Mouse (Mus musculus): ENCODE results near the gene Msmo1. TPM values are rescaled to one million over a fixed set of nuclear protein-coding genes. Genes with fewer than 3 reads are reported as not detected.

Gene Msmo1
- polyA plus RNA-seq, 1 experiment, result 65.0 TPM

- Histone ChIP-seq H3K79me2 (ENCODE audit: control insufficient read depth, insufficient read depth) (peaks cover 41% of the 10 kb centered on the region), H3K4me2 (ENCODE audit: low read depth) (no peak overlapping the region), H3K27me3 (ENCODE audit: control insufficient read depth, insufficient read depth, insufficient read length) (no peaks in the 10 kb centered on the region), H3K36me3 (ENCODE audit: control insufficient read depth, insufficient read depth) (peaks cover 82% of the 10 kb centered on the region), H3K4me3 (no peak overlapping the region), H3ac (ENCODE audit: control insufficient read depth, insufficient read length) (no peak overlapping the region)
- TF ChIP-seq MYOG (IDR thresholded peaks at IDR 0.05; ENCODE audit: control insufficient read depth in 1 of 3, insufficient read depth in 1 of 3, insufficient read length in 2 of 3, low read depth in 2 of 3) (no peak), E2F4 (IDR thresholded peaks at IDR 0.05; ENCODE audit: insufficient read depth) (no peak), TCF12 (IDR thresholded peaks at IDR 0.05; ENCODE audit: insufficient read depth, poor library complexity, severe bottlenecking) (no peak), POLR2AphosphoS2 (IDR thresholded peaks at IDR 0.05; ENCODE audit: insufficient read length, low read depth) (no peak), MAX (IDR thresholded peaks at IDR 0.05; ENCODE audit: low read depth) (no peak), USF1 (IDR thresholded peaks at IDR 0.05; ENCODE audit: low read depth) (no peak)
These were observed 10.4 kb downstream of the Msmo1 start for GRCm38 (mm10) chr8:64723206-64723605.

DNA sequence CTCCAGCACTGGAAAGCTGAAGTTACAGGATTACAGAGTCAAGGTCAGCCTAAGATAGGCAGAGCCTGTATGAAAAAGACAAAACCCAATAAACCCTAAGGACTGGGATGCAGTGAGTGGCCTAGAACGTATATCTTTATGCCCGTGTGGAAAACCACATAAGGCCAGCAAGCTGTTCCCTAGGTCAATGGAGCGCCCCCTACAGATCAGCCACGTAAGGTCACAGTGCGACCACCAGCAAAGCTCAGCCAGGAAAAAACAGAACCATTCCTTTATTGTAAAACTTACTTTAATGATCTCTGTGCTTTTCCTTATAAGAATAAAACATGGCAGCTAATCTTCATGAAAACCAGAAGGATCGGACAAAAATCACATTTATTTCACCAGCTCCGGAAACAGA lies 15.7 kb downstream of the Msmo1 start:
- H3K79me2 ChIP-seq (ENCODE audit: control insufficient read depth, insufficient read depth), result no peaks in the 10 kb centered on the region
- no peak overlapping the region for H3ac ChIP-seq (ENCODE audit: control insufficient read depth, insufficient read length)
- no peak overlapping the region for H3K4me2 ChIP-seq (ENCODE audit: low read depth)
- no peaks in the 10 kb centered on the region for H3K27me3 ChIP-seq (ENCODE audit: control insufficient read depth, insufficient read depth, insufficient read length)
- TF ChIP-seq TCF12 (IDR thresholded peaks at IDR 0.05; ENCODE audit: insufficient read depth, poor library complexity, severe bottlenecking), result no peak
- no peak for TF ChIP-seq MAX (IDR thresholded peaks at IDR 0.05; ENCODE audit: low read depth)
- no peak for TF ChIP-seq E2F4 (IDR thresholded peaks at IDR 0.05; ENCODE audit: insufficient read depth)
- TF ChIP-seq MYOG (IDR thresholded peaks at IDR 0.05; ENCODE audit: control insufficient read depth in 1 of 3, insufficient read depth in 1 of 3, insufficient read length in 2 of 3, low read depth in 2 of 3), result no peak
- no peak for TF ChIP-seq MYOD1 (IDR thresholded peaks at IDR 0.05; ENCODE audit: control insufficient read depth in 1 of 3, insufficient read length in 2 of 3, low read depth in 2 of 3)
- no peak for TF ChIP-seq SRF (IDR thresholded peaks at IDR 0.05; ENCODE audit: control insufficient read depth, insufficient read length, low read depth)
- no peak for TF ChIP-seq TCF3 (IDR thresholded peaks at IDR 0.05; ENCODE audit: insufficient read length, low read depth)
- TF ChIP-seq POLR2AphosphoS2 (IDR thresholded peaks at IDR 0.05; ENCODE audit: insufficient read length, low read depth), result no peak
- TF ChIP-seq CEBPB (IDR thresholded peaks at IDR 0.05; ENCODE audit: insufficient read depth, poor library complexity, severe bottlenecking), result no peak
- TF ChIP-seq REST (IDR thresholded peaks at IDR 0.05; ENCODE audit: insufficient read depth, insufficient read length), result no peak
- no peak for TF ChIP-seq POLR2A (IDR thresholded peaks at IDR 0.05; ENCODE audit: insufficient read length, low read depth)
- no peak for TF ChIP-seq USF1 (IDR thresholded peaks at IDR 0.05; ENCODE audit: low read depth)
- H3K4me3 ChIP-seq, result no peak overlapping the region
- H3K36me3 ChIP-seq (ENCODE audit: control insufficient read depth, insufficient read depth), result peaks cover 63% of the 10 kb centered on the region

- Histone ChIP-seq H3K4me2 (ENCODE audit: low read depth) (no peak overlapping the region), H3ac (ENCODE audit: control insufficient read depth, insufficient read length) (no peak overlapping the region), H3K79me2 (ENCODE audit: control insufficient read depth, insufficient read depth) (no peaks in the 10 kb centered on the region), H3K4me3 (no peak overlapping the region), H3K27me3 (ENCODE audit: control insufficient read depth, insufficient read depth, insufficient read length) (no peaks in the 10 kb centered on the region), H3K36me3 (ENCODE audit: control insufficient read depth, insufficient read depth) (peaks cover 16% of the 10 kb centered on the region)
- TF ChIP-seq POLR2A (IDR thresholded peaks at IDR 0.05; ENCODE audit: insufficient read length, low read depth), result no peak
- no peak for TF ChIP-seq MAX (IDR thresholded peaks at IDR 0.05; ENCODE audit: low read depth)
- no peak for TF ChIP-seq E2F4 (IDR thresholded peaks at IDR 0.05; ENCODE audit: insufficient read depth)
- TF ChIP-seq MYOG (IDR thresholded peaks at IDR 0.05; ENCODE audit: control insufficient read depth in 1 of 3, insufficient read depth in 1 of 3, insufficient read length in 2 of 3, low read depth in 2 of 3), result no peak
- no peak for TF ChIP-seq CEBPB (IDR thresholded peaks at IDR 0.05; ENCODE audit: insufficient read depth, poor library complexity, severe bottlenecking)
- no peak for TF ChIP-seq MYOD1 (IDR thresholded peaks at IDR 0.05; ENCODE audit: control insufficient read depth in 1 of 3, insufficient read length in 2 of 3, low read depth in 2 of 3)
These were observed 21.1 kb downstream of the Msmo1 start for GRCm38 (mm10) chr8:64712499-64712898.

DNA sequence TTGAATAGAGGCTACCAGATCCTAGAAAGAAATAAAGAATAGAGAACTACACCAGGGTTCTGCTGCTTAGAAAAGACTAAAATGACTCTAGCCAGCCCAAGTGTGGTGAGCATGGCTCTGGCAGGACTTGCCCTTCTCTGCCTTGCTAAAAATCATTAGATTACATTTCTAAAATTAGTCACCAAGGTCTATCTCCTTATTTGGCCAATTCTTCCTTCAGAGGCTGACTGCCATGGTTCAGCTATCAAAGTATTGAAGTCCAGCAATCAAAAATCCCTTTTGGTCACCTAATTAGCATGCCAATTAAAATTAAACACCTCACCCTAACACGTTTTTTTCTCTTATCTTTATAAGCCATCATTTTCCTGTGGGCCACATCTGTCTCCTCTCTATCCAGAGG lies 22.0 kb downstream of the Msmo1 start:
- Histone ChIP-seq H3K4me2 (ENCODE audit: low read depth) (no peak overlapping the region), H3K4me3 (no peak overlapping the region), H3K79me2 (ENCODE audit: control insufficient read depth, insufficient read depth) (no peaks in the 10 kb centered on the region), H3ac (ENCODE audit: control insufficient read depth, insufficient read length) (no peak overlapping the region), H3K36me3 (ENCODE audit: control insufficient read depth, insufficient read depth) (peaks cover 7% of the 10 kb centered on the region), H3K27me3 (ENCODE audit: control insufficient read depth, insufficient read depth, insufficient read length) (no peaks in the 10 kb centered on the region)
- no peak for TF ChIP-seq POLR2AphosphoS2 (IDR thresholded peaks at IDR 0.05; ENCODE audit: insufficient read length, low read depth)
- no peak for TF ChIP-seq TCF3 (IDR thresholded peaks at IDR 0.05; ENCODE audit: insufficient read length, low read depth)
- no peak for TF ChIP-seq E2F4 (IDR thresholded peaks at IDR 0.05; ENCODE audit: insufficient read depth)
- TF ChIP-seq TCF12 (IDR thresholded peaks at IDR 0.05; ENCODE audit: insufficient read depth, poor library complexity, severe bottlenecking), result no peak
- no peak for TF ChIP-seq CEBPB (IDR thresholded peaks at IDR 0.05; ENCODE audit: insufficient read depth, poor library complexity, severe bottlenecking)
- peak; percentile 54 for TF ChIP-seq SRF (IDR thresholded peaks at IDR 0.05; ENCODE audit: control insufficient read depth, insufficient read length, low read depth)

DNA sequence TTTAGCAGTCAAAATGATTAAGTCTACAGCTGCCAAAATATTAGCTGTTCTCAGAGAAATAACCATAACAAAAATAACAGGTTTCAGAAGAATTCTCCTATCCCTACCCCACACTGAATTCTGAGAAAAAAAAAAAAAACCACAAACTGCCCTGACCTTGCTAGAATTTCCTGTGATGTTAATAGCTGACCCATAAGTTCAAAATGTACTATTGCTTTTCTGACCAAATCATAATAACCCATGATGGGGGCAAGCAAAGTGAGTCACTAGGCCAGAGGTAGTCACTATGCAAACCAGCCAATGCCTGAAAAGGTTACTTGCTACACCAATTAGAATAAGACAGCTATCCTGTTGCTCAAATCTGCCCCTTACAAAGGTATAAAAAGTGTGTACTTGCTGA lies 26.1 kb downstream of the Msmo1 start:
- H3K4me3 ChIP-seq, result no peak overlapping the region
- TF ChIP-seq POLR2AphosphoS2 (IDR thresholded peaks at IDR 0.05; ENCODE audit: insufficient read length, low read depth) (no peak), CEBPB (IDR thresholded peaks at IDR 0.05; ENCODE audit: insufficient read depth, poor library complexity, severe bottlenecking) (no peak), POLR2A (IDR thresholded peaks at IDR 0.05; ENCODE audit: insufficient read length, low read depth) (no peak), MYOG (IDR thresholded peaks at IDR 0.05; ENCODE audit: control insufficient read depth in 1 of 3, insufficient read depth in 1 of 3, insufficient read length in 2 of 3, low read depth in 2 of 3) (no peak), E2F4 (IDR thresholded peaks at IDR 0.05; ENCODE audit: insufficient read depth) (no peak), MYOD1 (IDR thresholded peaks at IDR 0.05; ENCODE audit: control insufficient read depth in 1 of 3, insufficient read length in 2 of 3, low read depth in 2 of 3) (no peak), USF1 (IDR thresholded peaks at IDR 0.05; ENCODE audit: low read depth) (no peak), TCF12 (IDR thresholded peaks at IDR 0.05; ENCODE audit: insufficient read depth, poor library complexity, severe bottlenecking) (no peak), REST (IDR thresholded peaks at IDR 0.05; ENCODE audit: insufficient read depth, insufficient read length) (no peak), TCF3 (IDR thresholded peaks at IDR 0.05; ENCODE audit: insufficient read length, low read depth) (no peak), MAX (IDR thresholded peaks at IDR 0.05; ENCODE audit: low read depth) (no peak), SRF (IDR thresholded peaks at IDR 0.05; ENCODE audit: control insufficient read depth, insufficient read length, low read depth) (no peak)
- no peak overlapping the region for H3ac ChIP-seq (ENCODE audit: control insufficient read depth, insufficient read length)
- H3K4me2 ChIP-seq (ENCODE audit: low read depth), result no peak overlapping the region
- H3K27me3 ChIP-seq (ENCODE audit: control insufficient read depth, insufficient read depth, insufficient read length), result no peaks in the 10 kb centered on the region
- no peaks in the 10 kb centered on the region for H3K36me3 ChIP-seq (ENCODE audit: control insufficient read depth, insufficient read depth)
- no peaks in the 10 kb centered on the region for H3K79me2 ChIP-seq (ENCODE audit: control insufficient read depth, insufficient read depth)
